ENCODE assay signal across 29 mouse cellular contexts in the genomic region with DNA sequence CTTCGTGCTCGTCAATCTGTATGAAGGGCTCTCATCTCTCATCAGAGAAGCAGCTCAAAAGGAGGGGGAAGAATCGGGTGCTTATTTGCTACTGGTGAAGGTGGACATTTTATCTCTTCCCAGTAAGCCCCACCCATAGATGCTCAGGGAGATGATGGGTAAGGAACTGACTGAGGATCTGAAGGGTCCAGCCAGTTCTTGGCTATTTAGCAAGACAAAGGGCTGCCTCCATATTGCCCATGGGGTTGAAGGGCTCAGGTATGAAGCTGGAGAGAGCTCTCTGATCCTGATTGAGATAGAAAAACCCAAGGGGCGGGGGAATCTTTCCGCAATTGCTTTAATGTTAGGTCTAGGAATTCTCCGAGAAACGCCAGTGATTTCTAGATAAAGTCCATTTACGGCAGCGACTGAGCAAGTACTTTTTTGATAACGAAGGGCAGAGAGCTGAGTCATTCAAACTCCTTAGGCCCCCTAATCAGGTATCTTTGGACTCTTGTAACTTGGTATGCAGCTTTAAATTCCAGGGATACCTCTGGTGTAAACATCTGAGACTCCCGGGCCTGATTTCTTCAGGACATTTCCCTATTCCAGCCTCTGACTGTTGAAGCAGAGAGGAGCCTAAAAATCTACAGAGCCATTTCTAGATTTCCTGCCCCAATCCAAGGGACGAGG. TPM values are rescaled to one million over a fixed set of nuclear protein-coding genes. Genes with fewer than 3 reads are reported as not detected.
DNase-seq lines count a peak whose midpoint lies in the region; ATAC-seq and TF ChIP-seq lines count a peak whose summit lies in the region.
"Had no signal": no experiment of that assay in that cellular context is flagged by ENCODE, and none has a peak within 500 bp of the region (broad histone marks: within the 10 kb centered on the region; RNA-seq: fewer than 3 reads in every experiment).

No protein-coding gene starts in this region.

- no peak for DNase-seq in heart, adult 9 months (ENCODE audit: low spot score in 2 of 2)
- peak; percentile 16 for DNase-seq in lung, postnatal 25 days (ENCODE audit: low spot score)
- DNase-seq in lung, adult 2 months, result no peak
- peak; percentile 60 for DNase-seq in ZHBTc4 (ENCODE audit: low read depth, low spot score)
- no peak for DNase-seq in frontal cortex, postnatal 36 days (ENCODE audit: low spot score in 2 of 2)
- no peak for DNase-seq in embryonic facial prominence, embryonic 10.5 days (ENCODE audit: low spot score)
- DNase-seq: adrenal gland, postnatal 14 days; cerebellum, adult 11 months; cerebellum, adult 9-10 months; cerebellum, postnatal 36 days; kidney, postnatal 25 days; right cerebral cortex, postnatal 25 days; thymus, postnatal 14 days had no signal

- no peaks in the 10 kb centered on the region for H3K9me3 ChIP-seq in heart, embryonic 12.5 days (replicated peaks)
- H3K9me3 ChIP-seq in embryonic facial prominence, embryonic 10.5 days, result no peaks in the 10 kb centered on the region
- H3K9me3 ChIP-seq: embryonic facial prominence, embryonic 12.5 days; heart, embryonic 15.5 days; limb, embryonic 12.5 days; liver, embryonic 15.5 days; midbrain, embryonic 10.5 days; stomach, embryonic 15.5 days had no signal

- H3K27me3 ChIP-seq in heart, embryonic 12.5 days (replicated peaks), result no peaks in the 10 kb centered on the region
- no peaks in the 10 kb centered on the region; the same call in 1 of the 2 replicates for H3K27me3 ChIP-seq in embryonic facial prominence, embryonic 10.5 days (replicated peaks; ENCODE audit: low read depth, poor library complexity, severe bottlenecking)
- H3K27me3 ChIP-seq: embryonic facial prominence, embryonic 12.5 days; limb, embryonic 12.5 days; liver, embryonic 15.5 days; stomach, embryonic 15.5 days had no signal

- H3K27ac ChIP-seq in heart, embryonic 12.5 days (ENCODE audit: poor library complexity, severe bottlenecking), result no peak overlapping the region
- H3K27ac ChIP-seq in embryonic facial prominence, embryonic 10.5 days (replicated peaks), result no peak overlapping the region
- H3K27ac ChIP-seq: embryonic facial prominence, embryonic 12.5 days; heart, embryonic 15.5 days; layer of hippocampus, adult 2 months; left cerebral cortex, adult 2 months; limb, embryonic 12.5 days; liver, embryonic 15.5 days; midbrain, embryonic 10.5 days; stomach, embryonic 15.5 days had no signal

- TF ChIP-seq CTCF in lung, adult 2 months (IDR thresholded peaks at IDR 0.05; ENCODE audit: insufficient read depth, low read length), result no peak

- 30% methylated on average over 12 of the region's 12 CpGs for WGBS in heart, embryonic 12.5 days
- WGBS in lung, adult 2 months, result 51% methylated on average over 12 of the region's 12 CpGs
- WGBS in embryonic facial prominence, embryonic 10.5 days, result 65% methylated on average over 12 of the region's 12 CpGs

- TF ChIP-seq POLR2A in lung, adult 2 months (IDR thresholded peaks at IDR 0.05; ENCODE audit: borderline replicate concordance, extremely low read depth, low read depth, low read length), result no peak

- peaks cover 9% of the 10 kb centered on the region for H3K4me1 ChIP-seq in heart, embryonic 12.5 days (replicated peaks)
- H3K4me1 ChIP-seq in lung, adult 2 months (ENCODE audit: control insufficient read depth, insufficient read depth, low read length), result no peaks in the 10 kb centered on the region
- peaks cover 7% of the 10 kb centered on the region for H3K4me1 ChIP-seq in embryonic facial prominence, embryonic 10.5 days
- H3K4me1 ChIP-seq: embryonic facial prominence, embryonic 12.5 days; limb, embryonic 12.5 days; liver, embryonic 15.5 days; stomach, embryonic 15.5 days had no signal

- no peak overlapping the region for H3K9ac ChIP-seq in heart, embryonic 12.5 days
- H3K9ac ChIP-seq: embryonic facial prominence, embryonic 12.5 days; heart, embryonic 15.5 days; limb, embryonic 12.5 days; liver, embryonic 15.5 days; stomach, embryonic 15.5 days had no signal

- H3K36me3 ChIP-seq in heart, embryonic 12.5 days, result no peaks in the 10 kb centered on the region
- no peaks in the 10 kb centered on the region for H3K36me3 ChIP-seq in embryonic facial prominence, embryonic 10.5 days (replicated peaks)
- H3K36me3 ChIP-seq: embryonic facial prominence, embryonic 12.5 days; heart, embryonic 15.5 days; limb, embryonic 12.5 days; liver, embryonic 15.5 days; midbrain, embryonic 10.5 days; stomach, embryonic 15.5 days had no signal

- H3K4me3 ChIP-seq in heart, embryonic 12.5 days, result no peak overlapping the region
- no peak overlapping the region for H3K4me3 ChIP-seq in lung, adult 2 months (replicated peaks; ENCODE audit: extremely low read depth, low read depth, low read length)
- H3K4me3 ChIP-seq in embryonic facial prominence, embryonic 10.5 days, result no peak overlapping the region
- H3K4me3 ChIP-seq: embryonic facial prominence, embryonic 12.5 days; heart, embryonic 15.5 days; layer of hippocampus, adult 2 months; left cerebral cortex, adult 2 months; limb, embryonic 12.5 days; liver, embryonic 15.5 days; midbrain, embryonic 10.5 days; stomach, embryonic 15.5 days had no signal

- no peak for ATAC-seq in heart, embryonic 12.5 days (ENCODE audit: insufficient number of reproducible peaks, low FRiP score)
- ATAC-seq: forebrain, embryonic 14.5 days; hindbrain, embryonic 16.5 days; midbrain, embryonic 16.5 days had no signal

- H3K4me2 ChIP-seq in heart, embryonic 12.5 days, result peak overlapping the region; percentile 25; the same call in 1 of the 2 replicates
- H3K4me2 ChIP-seq: embryonic facial prominence, embryonic 12.5 days; heart, embryonic 15.5 days; limb, embryonic 12.5 days; liver, embryonic 15.5 days; stomach, embryonic 15.5 days had no signal

RNA-seq across cellular contexts. Expression of a gene that starts 4.8 kb away (rescaled TPM):
- not detected in 2 replicates for polyA plus RNA-seq in heart, embryonic 12.5 days (2016; fragmentation: Nextera tagmentation; extraction: Ambion mirVana)
- polyA plus RNA-seq in lung, adult 2 months (2012; rRNA removed), result 1.1 and 2.1 TPM in 2 replicates
- polyA plus RNA-seq in embryonic facial prominence, embryonic 10.5 days (2016; fragmentation: Nextera tagmentation; extraction: Ambion mirVana), result 0.22 and 0.24 TPM in 2 replicates
- polyA plus RNA-seq: heart, embryonic 15.5 days; intestine, embryonic 14.5 days; kidney, embryonic 14.5 days; limb, embryonic 12.5 days; liver, adult 2 months; liver, embryonic 15.5 days; neural tube, embryonic 11.5 days; stomach, embryonic 15.5 days had no signal

RNA-seq across cellular contexts. Expression of a gene that starts 29.8 kb away (rescaled TPM):
- polyA plus RNA-seq in heart, embryonic 12.5 days (2016; fragmentation: Nextera tagmentation; extraction: Ambion mirVana), result 7.2 and 7.9 TPM in 2 replicates
- 2.9 and 6.7 TPM in 2 replicates for polyA plus RNA-seq in lung, adult 2 months (2012; rRNA removed)
- 8.1 and 8.8 TPM in 2 replicates for polyA plus RNA-seq in embryonic facial prominence, embryonic 10.5 days (2016; fragmentation: Nextera tagmentation; extraction: Ambion mirVana)

Comparison
In these comparisons a context has a peak if more than half of its experiments do, and no peak if none do; other contexts are left out.
1. DNase-seq: peak in lung, postnatal 25 days (single experiment) and ZHBTc4 (single experiment); none in heart, adult 9 months (0 of 2), lung, adult 2 months (single experiment), frontal cortex, postnatal 36 days (0 of 2) and embryonic facial prominence, embryonic 10.5 days (single experiment).